Mouse (Mus musculus) CD4-positive, CD25-positive, alpha-beta regulatory T cell, adult 4 months (primary cell): ENCODE measurements around the gene D1Pas1. TPM values are rescaled to one million over a fixed set of nuclear protein-coding genes. Genes with fewer than 3 reads are reported as not detected.

Experiments
- ATAC-seq: one replicate; pipeline ENCODE4 v1.8.0; 2017
- polyA plus RNA-seq, 2 experiments: library from polyadenylated mRNA; unstranded; fragments of 100-300 nt; shearing (Covaris generic); gene quantifications; one replicate each; pipeline ENCODE4 v1.2.1; 2017

The D1Pas1 gene
- polyA plus RNA-seq, 2 experiments from 2014 or later, result not detected

DNA sequence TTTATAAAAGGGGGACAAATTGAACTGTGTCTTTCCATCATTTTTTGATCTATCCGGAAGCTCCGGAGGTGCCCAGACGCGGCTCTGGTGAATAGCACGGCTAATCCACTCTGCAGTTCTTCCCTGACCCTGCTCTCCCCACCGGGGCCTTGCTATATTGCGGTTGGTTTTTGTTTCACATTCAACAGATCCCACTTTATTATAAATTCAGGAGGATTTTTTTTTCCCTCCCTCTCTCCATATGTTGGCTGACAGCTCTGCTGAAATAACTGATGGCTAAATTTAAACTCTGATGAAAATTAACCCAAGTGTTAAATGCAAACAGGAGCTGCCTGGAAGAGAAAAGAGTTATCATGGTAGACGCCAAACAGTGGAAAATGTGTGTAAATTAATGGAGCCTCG lies 21.1 kb downstream of the D1Pas1 start:
- ATAC-seq, result no peak

DNA sequence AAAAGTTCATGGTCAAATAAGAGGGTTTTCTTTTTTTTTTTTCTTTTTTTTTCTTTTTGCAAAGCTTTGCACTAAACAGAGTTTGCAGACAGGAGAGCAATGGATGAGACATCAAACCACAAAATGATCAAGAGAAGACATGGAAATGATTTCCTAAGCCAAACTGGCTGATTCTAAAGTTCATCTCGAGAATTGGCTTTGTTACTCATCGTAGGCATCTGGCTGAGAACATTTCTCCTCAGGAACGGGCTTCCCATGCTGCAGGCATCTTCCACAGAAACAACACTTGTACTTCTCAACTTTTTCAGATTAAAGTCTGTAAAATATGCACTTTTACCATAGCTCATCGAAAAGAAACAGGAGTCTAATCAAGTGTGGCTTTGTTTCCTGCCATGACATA lies 21.6 kb downstream of the D1Pas1 start:
- ATAC-seq, result no peak

DNA sequence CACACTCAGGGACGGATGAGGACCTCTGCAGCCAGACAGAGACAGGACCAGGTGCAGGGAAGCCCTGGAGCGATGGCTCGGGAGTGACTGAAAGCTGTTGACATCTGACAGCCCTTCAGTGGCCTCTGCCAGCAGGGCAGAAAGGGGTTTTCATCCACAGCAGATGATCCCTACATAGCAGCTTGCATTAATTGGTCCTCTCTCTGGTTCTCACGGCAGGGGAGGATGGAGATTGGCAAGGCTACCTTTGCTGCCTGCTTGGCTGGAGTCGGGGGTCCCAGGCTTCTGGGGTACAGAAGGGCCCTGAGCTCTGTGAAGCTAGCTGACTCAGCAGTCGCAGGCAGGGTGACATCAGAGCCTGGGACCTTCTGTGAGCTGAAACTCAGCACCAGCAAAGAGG lies 24.3 kb downstream of the D1Pas1 start:
- no peak for ATAC-seq

DNA sequence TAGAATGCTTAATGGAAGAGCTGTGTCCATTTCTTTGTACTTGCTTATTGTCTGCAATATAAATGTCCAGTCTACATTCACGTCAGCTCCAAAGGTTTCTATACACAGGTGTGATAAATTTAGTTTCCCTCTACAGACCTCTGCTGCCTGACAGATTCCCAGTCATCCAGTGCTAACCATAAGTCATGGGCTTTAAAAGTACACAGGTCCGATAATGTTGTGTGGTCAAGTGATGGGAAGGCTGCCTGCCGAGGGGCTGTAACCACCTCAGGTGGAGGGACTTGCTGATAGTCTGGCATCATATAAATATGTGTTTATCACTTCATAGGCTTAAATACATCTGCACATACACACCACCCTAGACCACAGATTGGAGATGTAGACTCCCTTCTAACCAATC lies 24.9 kb downstream of the D1Pas1 start:
- ATAC-seq, result no peak

DNA sequence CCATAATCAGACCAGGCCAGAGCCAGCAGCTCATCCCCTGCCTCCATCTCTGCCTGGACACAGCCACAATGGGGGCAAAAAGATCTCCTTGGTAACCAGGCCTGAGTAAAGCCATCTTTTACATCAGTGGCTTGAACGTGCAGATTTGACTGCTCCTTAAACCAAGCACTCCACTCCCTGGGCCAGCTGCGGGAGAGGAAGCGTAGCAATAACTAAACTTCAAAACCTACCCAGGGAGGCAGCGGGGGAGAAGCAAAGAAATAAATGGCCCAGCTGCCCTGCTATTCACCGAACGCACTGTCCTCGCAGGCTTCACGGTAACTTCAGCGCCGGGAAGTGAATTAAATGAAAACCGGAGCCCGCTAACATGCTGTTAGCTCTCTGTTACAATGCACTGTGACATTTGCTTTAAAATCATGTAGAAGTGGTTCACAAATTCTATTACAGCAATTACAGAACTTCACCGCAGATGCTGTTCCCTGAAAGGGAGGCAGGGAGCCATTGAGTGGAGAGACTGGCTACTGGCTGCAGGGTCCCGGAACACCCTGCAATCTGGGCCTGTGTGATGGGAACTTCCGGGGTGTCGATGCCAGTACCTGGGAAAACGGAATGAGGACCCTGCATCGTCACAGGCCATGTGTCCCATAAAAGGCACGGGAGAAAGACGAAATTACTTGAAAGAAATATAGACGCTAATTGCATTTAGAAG lies 30.5 kb downstream of the D1Pas1 start:
- ATAC-seq, result no peak

DNA sequence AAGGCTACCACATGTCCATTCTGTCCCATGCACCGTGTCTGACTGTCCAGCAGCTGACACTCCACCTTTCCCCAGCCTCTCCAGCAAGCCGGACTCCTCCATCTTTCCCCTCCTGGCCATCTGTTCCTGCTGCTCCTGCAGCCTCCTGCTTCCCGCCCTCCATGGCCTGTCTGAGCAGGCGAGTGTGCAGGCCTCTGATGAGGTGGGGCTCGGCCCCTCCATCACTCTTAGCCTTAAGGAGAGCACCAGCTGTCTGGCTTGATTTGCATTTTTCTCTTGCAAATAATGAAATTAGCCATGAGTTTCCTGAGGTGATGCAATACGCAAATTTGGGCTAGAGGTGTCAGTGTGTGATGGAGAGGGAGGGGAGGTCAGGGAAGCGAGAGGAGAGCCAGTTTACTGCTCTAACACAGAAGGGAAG lies 36.2 kb downstream of the D1Pas1 start:
- no peak for ATAC-seq

DNA sequence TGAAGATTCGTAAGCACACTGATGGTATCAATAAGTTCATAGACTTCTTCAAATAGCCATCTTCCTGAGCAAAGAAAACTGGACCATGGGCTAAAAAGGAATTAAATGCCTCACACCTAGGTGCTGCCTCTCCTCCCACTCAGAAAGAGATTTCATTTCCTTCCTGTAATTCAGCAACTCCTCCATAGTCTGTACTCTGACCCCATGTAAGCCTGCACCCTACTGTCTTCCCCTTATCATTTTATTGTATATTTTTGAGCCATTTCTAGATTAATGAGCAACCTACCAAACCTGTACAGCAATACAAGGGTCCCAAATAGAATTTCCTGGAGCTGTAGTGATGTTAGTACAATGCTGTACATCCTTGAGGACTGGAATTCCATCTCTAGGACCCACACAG lies 37.1 kb downstream of the D1Pas1 start:
- no peak for ATAC-seq

DNA sequence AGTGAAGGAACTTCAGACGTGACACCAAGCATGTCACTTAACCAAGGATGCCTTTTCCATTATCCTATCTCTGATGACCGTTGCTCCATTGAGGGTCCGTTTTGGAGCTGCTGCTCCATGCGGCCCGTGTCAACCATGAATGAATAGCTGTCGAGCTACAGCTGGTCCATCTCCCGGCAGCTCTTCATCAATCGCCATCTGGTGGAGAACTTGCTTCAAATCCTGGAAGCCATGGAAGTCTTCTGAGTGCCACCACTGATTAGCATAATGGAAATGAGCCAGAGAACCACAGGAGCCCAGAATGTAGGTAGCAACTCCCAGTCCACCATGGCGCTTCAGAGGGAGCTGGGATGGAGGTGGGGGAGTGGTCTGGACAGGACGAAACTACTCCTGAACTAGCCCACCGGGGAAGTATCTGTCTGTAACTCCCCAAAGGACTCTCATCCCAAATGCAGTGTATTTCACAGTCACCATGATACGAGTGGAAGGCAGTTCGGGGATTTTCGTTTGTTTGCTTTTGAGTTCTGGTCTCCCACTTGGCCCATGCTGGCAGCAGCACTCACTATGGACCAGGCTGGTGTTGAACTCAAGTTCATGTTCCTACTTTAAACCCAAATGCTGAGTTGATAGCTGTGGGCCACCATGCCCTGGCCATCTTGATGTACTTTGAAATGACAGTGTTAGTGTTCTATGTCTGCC lies 39.2 kb downstream of the D1Pas1 start:
- no peak for ATAC-seq

DNA sequence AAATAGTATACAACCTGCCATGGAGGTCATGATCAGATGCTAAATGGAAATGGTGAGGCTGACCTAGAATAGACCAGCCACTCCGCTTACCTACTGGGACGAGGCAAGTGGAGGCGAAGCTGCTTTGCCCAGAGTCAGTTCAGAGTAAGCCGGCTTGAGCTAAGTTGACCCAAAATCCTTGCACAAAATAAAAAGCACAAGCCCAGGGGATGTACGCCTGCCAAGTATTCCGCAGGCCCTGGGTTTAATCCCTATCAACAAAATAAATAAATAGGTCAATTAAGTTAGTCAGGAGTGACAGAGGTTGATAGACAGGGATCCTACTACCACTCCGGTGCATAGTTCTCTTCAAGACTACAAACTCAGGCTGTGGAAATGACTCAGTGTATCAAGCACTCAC lies 41.0 kb downstream of the D1Pas1 start:
- no peak for ATAC-seq

DNA sequence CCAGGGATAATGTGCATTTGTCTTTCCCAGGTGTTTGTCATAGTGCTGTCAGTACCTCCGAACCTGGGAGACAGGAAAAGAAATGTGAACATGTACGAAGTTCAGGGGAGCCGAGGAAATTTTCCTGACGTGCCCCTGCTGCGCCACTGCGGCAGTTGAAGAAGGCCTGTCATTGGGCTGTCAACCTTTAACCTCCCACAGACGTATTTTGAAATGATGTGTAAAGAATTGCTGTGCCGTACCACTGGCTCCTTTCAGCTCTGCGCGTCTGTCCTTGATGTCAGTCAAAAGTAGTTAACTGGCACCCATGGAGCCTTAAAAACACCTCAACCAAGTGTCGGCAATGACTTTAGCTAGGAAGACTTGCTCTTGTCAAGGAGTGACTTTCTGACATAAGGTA lies 42.9 kb downstream of the D1Pas1 start:
- no peak for ATAC-seq

DNA sequence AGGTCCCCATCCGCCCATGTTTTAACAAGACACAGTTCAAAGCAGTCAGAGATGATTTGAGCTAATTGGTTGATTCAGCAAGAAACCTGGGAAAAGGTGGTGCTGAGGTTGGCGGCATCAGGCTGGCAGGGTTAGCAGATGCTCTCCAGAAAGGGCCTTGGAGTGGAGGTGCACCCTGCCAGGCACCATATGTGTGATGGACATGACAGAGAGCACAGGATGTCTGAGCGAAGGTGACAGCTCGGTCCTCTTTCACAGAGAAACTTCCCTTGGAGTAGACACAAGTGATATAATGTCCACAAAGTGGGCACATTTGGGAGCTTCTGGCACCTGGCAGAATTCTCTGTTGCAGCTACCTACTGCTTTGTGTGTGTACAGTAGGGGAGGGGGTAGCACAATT lies 44.4 kb downstream of the D1Pas1 start:
- ATAC-seq, result no peak

DNA sequence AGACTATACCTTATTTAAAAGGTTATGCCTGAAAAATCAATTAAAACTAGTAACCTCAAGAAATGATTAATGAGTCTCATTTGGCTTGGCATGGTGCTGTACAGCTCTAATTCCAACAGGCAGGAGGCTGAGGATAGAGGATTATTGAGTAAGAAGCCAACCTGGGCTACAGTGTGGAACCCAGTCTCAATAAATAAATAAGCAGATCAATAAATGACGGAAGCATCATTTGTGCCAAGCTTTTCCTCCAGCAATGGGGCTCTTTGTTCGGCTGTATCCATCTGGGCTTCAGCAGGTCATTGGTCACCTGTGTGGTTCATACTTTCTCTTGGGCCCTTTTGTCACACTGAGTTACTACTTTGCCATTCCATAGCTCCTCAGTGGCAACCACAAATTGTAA lies 46.9 kb downstream of the D1Pas1 start:
- no peak for ATAC-seq

DNA sequence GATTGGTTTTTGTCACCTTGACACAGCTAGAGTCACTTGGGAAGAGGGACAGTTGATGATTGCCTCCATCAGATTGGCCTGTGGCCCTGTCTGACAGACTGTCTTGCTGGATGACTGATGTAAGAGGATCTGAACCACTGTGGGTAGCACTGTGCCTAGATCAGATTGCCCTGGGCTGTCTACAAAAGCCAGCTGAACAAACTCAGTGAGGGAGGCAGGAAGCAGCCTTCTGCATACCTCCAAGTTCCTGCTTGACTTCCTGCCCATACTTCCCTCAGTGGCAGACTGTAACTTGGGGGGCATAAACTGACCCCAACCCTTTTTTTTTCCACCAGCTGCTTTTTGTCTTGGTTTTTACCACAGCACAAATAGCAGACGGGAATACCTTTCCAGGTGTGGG lies 48.5 kb downstream of the D1Pas1 start:
- ATAC-seq, result no peak

DNA sequence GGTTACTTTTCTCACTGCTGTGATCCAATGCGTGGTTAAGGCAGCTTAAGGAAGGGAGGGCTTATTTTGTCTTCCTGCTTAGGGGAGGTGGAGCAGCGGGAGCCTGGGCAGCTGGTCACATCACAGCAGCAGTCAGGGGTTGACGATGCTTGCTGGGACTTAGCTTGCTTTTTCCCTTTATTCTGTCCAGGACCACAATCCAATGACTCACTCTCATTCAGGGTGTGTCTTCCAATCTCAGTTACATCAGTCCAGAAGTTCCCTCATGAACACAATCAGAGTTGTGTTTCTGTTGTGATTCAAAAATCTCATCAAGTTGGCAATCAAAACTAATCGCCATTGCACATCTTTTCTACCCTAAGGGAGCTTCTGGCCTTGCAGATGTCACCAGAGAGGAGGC lies 48.9 kb downstream of the D1Pas1 start:
- ATAC-seq, result no peak

DNA sequence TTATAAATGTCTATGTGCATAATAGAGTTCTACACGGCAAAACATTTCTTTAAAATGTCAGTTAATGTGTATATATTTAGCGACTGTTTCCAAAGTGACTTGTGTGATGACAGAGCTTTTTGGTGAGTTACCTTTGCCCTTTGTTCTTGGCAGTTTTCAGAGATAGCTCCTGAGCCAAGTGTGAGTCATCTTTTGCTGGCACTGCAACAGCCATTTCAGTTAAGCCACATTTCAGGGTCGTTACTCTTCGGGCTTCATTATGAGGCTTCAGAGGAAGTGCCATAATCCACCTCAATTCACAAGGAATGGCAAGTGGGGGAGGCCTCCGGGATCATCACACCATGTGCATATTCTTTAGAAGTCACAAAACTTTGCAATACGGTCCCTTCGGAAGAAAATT lies 52.8 kb downstream of the D1Pas1 start:
- no peak for ATAC-seq

Other genes with a start within 250 kb of the D1Pas1 start
- 10 to 100 TPM; 23.0 to 25.8 TPM for gene Rrp15, start 218.1 kb upstream of the D1Pas1 start, polyA plus RNA-seq
- not detected for gene Spata17, start 248.0 kb downstream of the D1Pas1 start, polyA plus RNA-seq
- gene Gpatch2, start 248.1 kb downstream of the D1Pas1 start, polyA plus RNA-seq, result 10 to 100 TPM; 22.7 to 23.3 TPM